Mouse (Mus musculus) adrenal gland, adult 2 months (tissue): ENCODE measurements around the gene Cntrob. TPM values are rescaled to one million over a fixed set of nuclear protein-coding genes. Genes with fewer than 3 reads are reported as not detected.

Experiments used
- polyA plus RNA-seq: library from polyadenylated mRNA; depleted of rRNA; stranded (reverse); fragments of >200 nt; gene quantifications from 2 replicates; pipeline ENCODE4 v1.2.3, GENCODE M21; 2012; rRNA removed
- total RNA-seq, 2 experiments: library from RNA; stranded (reverse); gene quantifications; 2 replicates each; pipeline ENCODE4 v1.2.3; 2021

Cntrob gene
- total and polyA plus RNA-seq, 3 experiments, result 4.4 to 6.5 (median 5.9) TPM

Other genes with a start within 250 kb of the Cntrob start
- gene Vamp2, start 235.3 kb downstream of the Cntrob start, total RNA-seq, result 100 to 1,000 TPM; 104 to 130 TPM
- 425 and 479 TPM in 2 replicates for gene Vamp2, start 235.3 kb downstream of the Cntrob start, polyA plus RNA-seq
- gene Per1, start 228.6 kb downstream of the Cntrob start, total RNA-seq, result 10 to 100 TPM; 55.0 to 75.9 TPM
- 41.3 and 76.1 TPM in 2 replicates for gene Per1, start 228.6 kb downstream of the Cntrob start, polyA plus RNA-seq
- not detected for gene Hes7, start 203.4 kb downstream of the Cntrob start, total RNA-seq
- gene Hes7, start 203.4 kb downstream of the Cntrob start, polyA plus RNA-seq, result 1.3 and 1.6 TPM in 2 replicates
- under 1 TPM; 0.59 to 0.78 TPM for gene 9130213A22Rik, start 201.2 kb downstream of the Cntrob start, total RNA-seq
- gene 9130213A22Rik, start 201.2 kb downstream of the Cntrob start, polyA plus RNA-seq, result 2.3 and 3.0 TPM in 2 replicates
- gene Aloxe3, start 197.9 kb downstream of the Cntrob start, total RNA-seq, result 1 to 10 TPM in 1 of 2 experiments, under 1 TPM in 1; 0.79 to 1.0 TPM
- gene Aloxe3, start 197.9 kb downstream of the Cntrob start, polyA plus RNA-seq, result 1.4 and 2.5 TPM in 2 replicates
- gene Alox12b, start 166.8 kb downstream of the Cntrob start, total RNA-seq, result not detected
- not detected in 2 replicates for gene Alox12b, start 166.8 kb downstream of the Cntrob start, polyA plus RNA-seq
- not detected for gene Alox8, start 125.9 kb downstream of the Cntrob start, total RNA-seq
- gene Alox8, start 125.9 kb downstream of the Cntrob start, polyA plus RNA-seq, result not detected in 2 replicates
- gene Gucy2e, start 86.7 kb downstream of the Cntrob start, total RNA-seq, result not detected
- gene Gucy2e, start 86.7 kb downstream of the Cntrob start, polyA plus RNA-seq, result not detected in 2 replicates
- 10 to 100 TPM; 81.3 to 83.5 TPM for gene Trappc1, start 205 bp upstream of the Cntrob start, total RNA-seq
- 18.4 and 23.4 TPM in 2 replicates for gene Trappc1, start 205 bp upstream of the Cntrob start, polyA plus RNA-seq
- 10 to 100 TPM in 1 of 2 experiments, 1 to 10 TPM in 1; 6.0 to 10.5 TPM for gene Kcnab3, start 2.5 kb upstream of the Cntrob start, total RNA-seq
- gene Kcnab3, start 2.5 kb upstream of the Cntrob start, polyA plus RNA-seq, result 9.0 and 12.6 TPM in 2 replicates
- 1 to 10 TPM; 3.3 to 6.8 TPM for gene Rnf227, start 16.7 kb upstream of the Cntrob start, total RNA-seq
- 0.88 and 1.1 TPM in 2 replicates for gene Rnf227, start 16.7 kb upstream of the Cntrob start, polyA plus RNA-seq
- gene Chd3, start 45.6 kb upstream of the Cntrob start, total RNA-seq, result 10 to 100 TPM; 71.0 to 92.8 TPM
- 83.4 and 107 TPM in 2 replicates for gene Chd3, start 45.6 kb upstream of the Cntrob start, polyA plus RNA-seq
- 100 to 1,000 TPM; 124 to 157 TPM for gene Naa38, start 71.7 kb upstream of the Cntrob start, total RNA-seq
- 175 and 193 TPM in 2 replicates for gene Naa38, start 71.7 kb upstream of the Cntrob start, polyA plus RNA-seq
- 10 to 100 TPM; 44.2 to 59.7 TPM for gene Cyb5d1, start 71.9 kb upstream of the Cntrob start, total RNA-seq
- 10.7 and 11.8 TPM in 2 replicates for gene Cyb5d1, start 71.9 kb upstream of the Cntrob start, polyA plus RNA-seq
- 10 to 100 TPM; 10.8 to 16.0 TPM for gene Tmem88, start 74.5 kb upstream of the Cntrob start, total RNA-seq
- 86.3 and 94.7 TPM in 2 replicates for gene Tmem88, start 74.5 kb upstream of the Cntrob start, polyA plus RNA-seq
- 10 to 100 TPM; 31.4 to 41.5 TPM for gene Kdm6b, start 89.9 kb upstream of the Cntrob start, total RNA-seq
- 17.4 and 18.7 TPM in 2 replicates for gene Kdm6b, start 89.9 kb upstream of the Cntrob start, polyA plus RNA-seq
- gene Dnah2, start 225.3 kb upstream of the Cntrob start, total RNA-seq, result under 1 TPM; 0.32 to 0.66 TPM
- 0.19 and 0.28 TPM in 2 replicates for gene Dnah2, start 225.3 kb upstream of the Cntrob start, polyA plus RNA-seq
- under 1 TPM; 0.52 to 0.69 TPM for gene Efnb3, start 236.4 kb upstream of the Cntrob start, total RNA-seq
- gene Efnb3, start 236.4 kb upstream of the Cntrob start, polyA plus RNA-seq, result 0.77 and 1.3 TPM in 2 replicates